Mouse (Mus musculus) kidney, adult 2 months (tissue): ENCODE results near the gene Nepro.

Experiments
- CTCF ChIP-seq: fragments of 200-500 bp; conservative IDR thresholded peaks from 2 replicates; pipeline ENCODE4 v1.5.1; 2011; ENCODE audit warnings: low read depth, mild to moderate bottlenecking, control low read depth, low read length, moderate library complexity, mixed read lengths; ENCODE audit not compliant: insufficient read depth, insufficient read length
- POLR2A ChIP-seq: fragments of 200-500 bp; IDR thresholded peaks from one replicate; pipeline ENCODE4 v1.6.1; 2011; ENCODE audit warnings: low read depth, low read length, control low read depth

DNA sequence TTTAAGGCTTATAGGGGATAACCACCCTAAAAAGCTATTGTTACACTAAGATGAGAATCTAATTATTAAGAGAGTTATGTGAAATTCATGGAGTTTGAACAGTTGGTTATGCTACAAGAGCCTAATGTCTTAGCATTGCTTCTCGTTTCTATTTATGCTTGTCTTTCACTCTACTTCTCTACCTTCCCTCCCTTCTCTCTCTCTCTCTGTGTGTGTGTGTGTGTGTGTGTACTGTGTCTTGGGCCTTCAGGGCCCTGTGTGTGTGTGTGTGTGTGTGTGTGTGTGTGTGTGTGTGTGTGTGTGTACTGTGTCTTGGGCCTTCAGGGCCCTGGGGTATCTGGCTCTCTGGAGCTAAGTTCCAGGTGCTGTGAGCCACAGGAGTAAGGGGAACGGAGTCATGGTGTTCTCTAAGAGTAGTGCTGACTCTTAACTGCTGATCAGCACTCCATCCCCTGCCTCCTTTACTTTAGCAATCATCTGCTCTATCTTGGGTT lies 6.9 kb upstream of the Nepro start:
- no peak for TF ChIP-seq POLR2A
- TF ChIP-seq CTCF, result no peak
